In the genomic region with DNA sequence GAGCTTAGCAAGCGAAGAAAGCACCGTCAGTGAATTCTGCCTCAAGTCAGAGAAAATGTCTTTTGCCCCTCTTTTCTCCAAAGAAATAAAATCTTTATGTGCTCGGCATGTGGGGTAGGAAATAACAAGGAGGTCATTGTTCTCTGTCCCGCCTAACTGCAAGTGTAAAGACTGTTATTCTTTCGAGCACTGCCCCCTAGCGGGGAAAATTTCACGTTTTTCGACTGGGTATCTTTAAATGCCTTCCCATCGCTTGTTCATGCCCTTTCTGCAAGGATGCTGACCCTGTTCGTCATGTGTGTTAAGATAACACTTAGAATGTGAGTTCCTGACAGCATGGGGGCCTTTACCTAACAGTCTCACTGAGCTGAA, we compare ENCODE assay signal across 9 mouse cellular contexts. TPM values are rescaled to one million over a fixed set of nuclear protein-coding genes. Genes with fewer than 3 reads are reported as not detected.
DNase-seq lines count a peak whose midpoint lies in the region; ATAC-seq lines count a peak whose summit lies in the region.
"Had no signal": no experiment of that assay in that cellular context is flagged by ENCODE, and none has a peak within 500 bp of the region (broad histone marks: within the 10 kb centered on the region; RNA-seq: fewer than 3 reads in every experiment).

No protein-coding gene starts in this region.

- 2% methylated on average over 10 of the region's 10 CpGs for WGBS in hindbrain, embryonic 12.5 days

- ATAC-seq in hindbrain, embryonic 12.5 days (ENCODE audit: low FRiP score): peak; percentile 73

- no peaks in the 10 kb centered on the region for H3K9me3 ChIP-seq in hindbrain, embryonic 12.5 days (replicated peaks)
- H3K9me3 ChIP-seq: megakaryocyte, embryonic 14.5 days had no signal

- peak overlapping the region; percentile 34 for H3K4me2 ChIP-seq in hindbrain, embryonic 12.5 days (replicated peaks)

- no peak overlapping the region for H3K4me3 ChIP-seq in hindbrain, embryonic 12.5 days
- H3K4me3 ChIP-seq: megakaryocyte, embryonic 14.5 days had no signal

- peak overlapping the region; percentile 57; the same call in 1 of the 2 replicates for H3K27ac ChIP-seq in hindbrain, embryonic 12.5 days

- no peaks in the 10 kb centered on the region; the same call in none of the 2 replicates for H3K27me3 ChIP-seq in hindbrain, embryonic 12.5 days

- DNase-seq in Muller cell, postnatal 12 days (ENCODE audit: inconsistent ontology term): peak; percentile 73
- peak; percentile 97 to 99 for DNase-seq in cerebellum, postnatal 10 days
- DNase-seq in frontal cortex, postnatal 14 days (ENCODE audit: low spot score in 2 of 2): peak; percentile 71 to 94
- DNase-seq in layer of hippocampus, adult 9-11 months: peak; percentile 80
- DNase-seq in lung, postnatal 14 days: peak; percentile 97
- DNase-seq in retina, postnatal 1 day: peak; percentile 95
- DNase-seq in urinary bladder, adult 18-20 months (ENCODE audit: low spot score in 2 of 2): peak; percentile 83 to 86

- H3K36me3 ChIP-seq in hindbrain, embryonic 12.5 days: no peaks in the 10 kb centered on the region

- H3K9ac ChIP-seq in hindbrain, embryonic 12.5 days: 0 out of 2 replicates have a peak overlapping the region, but pooled peaks have one; percentile 43

- H3K4me1 ChIP-seq in hindbrain, embryonic 12.5 days: peaks cover 17% of the 10 kb centered on the region

RNA-seq across cellular contexts. Expression of gene Krr1, which starts 47.0 kb away (rescaled TPM):
- polyA plus RNA-seq in hindbrain, embryonic 12.5 days (2016; fragmentation: Nextera tagmentation; extraction: Ambion mirVana): 49.6 and 54.1 TPM in 2 replicates
